Mouse (Mus musculus) lung, postnatal 14 days (tissue): ENCODE measurements at regions not wholly inside any gene's neighbourhood (a gene's known extent, or its start where the extent isn't known, plus 50 kb on each side); places are given as distances from the start of the nearest gene placed in this dataset.

Experiments
- DNase-seq: peaks from one replicate; pipeline ENCODE4 v3.0.0; 2021

- no peak for DNase-seq
Measured at GRCm38 (mm10) chr3:50761766-50762165, 318.4 kb upstream of the Slc7a11 start.

DNA sequence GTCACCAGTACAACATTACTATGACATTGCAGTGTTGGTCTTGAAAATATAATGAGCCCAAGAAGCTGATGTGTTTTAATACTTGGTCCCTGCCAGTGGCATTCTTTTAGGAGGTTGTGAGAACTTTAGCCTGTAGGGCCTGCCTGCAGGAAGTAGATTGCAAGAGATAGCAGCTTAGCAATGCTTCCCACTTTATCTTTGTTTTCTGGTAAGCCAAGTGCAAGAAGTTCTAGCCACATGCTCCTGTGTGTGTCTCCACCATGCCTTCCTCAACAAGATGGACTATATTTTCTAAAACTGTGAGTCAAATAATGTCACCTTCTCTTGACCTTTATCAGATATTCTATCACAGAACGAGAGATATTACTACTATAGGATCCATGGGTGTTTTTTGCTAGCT lies 314.7 kb upstream of the Slc7a11 start:
- DNase-seq: no peak

DNA sequence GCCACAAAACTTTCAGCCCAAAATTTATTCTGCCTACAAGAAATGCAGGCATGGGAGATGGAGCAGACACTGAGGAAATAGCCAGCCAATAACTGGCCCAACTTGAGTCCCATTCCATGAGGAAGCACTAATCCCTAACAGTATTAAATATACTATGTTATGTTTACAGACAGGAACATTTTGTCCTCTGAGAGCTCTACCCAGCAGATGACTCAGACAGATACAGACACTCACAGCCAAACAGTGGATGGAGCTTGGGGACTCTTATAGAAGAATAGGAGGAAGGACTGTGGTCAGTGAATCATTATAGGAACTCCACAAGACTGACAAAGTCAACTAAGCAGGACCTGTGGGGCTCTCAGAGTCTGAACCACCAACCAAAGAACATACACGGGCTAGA lies 293.8 kb upstream of the Slc7a11 start:
- no peak for DNase-seq

GRCm38 (mm10) chr3:50719035-50719434 lies 275.6 kb upstream of the Slc7a11 start:
- DNase-seq: no peak

DNA sequence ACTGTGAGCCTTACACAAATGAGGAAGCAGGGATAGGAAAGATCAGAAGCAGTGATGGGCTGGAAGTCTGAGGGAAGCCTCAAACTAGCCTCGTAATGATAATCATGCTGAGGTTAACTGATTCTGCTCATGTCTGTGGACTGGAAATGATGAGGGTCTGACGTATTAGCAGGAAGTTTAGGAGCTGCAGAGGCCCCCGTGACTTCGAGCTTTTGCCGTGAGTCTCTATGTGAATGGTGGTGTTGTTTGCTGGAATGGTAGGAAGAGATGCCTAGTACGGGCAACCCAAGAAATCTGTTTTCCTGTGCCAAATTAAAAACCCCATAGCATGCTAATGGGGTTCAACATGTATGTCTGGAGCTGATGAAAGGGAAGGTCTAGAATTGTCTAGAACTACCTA lies 270.0 kb upstream of the Slc7a11 start:
- DNase-seq: no peak

GRCm38 (mm10) chr3:50709415-50709989 lies 266.1 kb upstream of the Slc7a11 start:
- DNase-seq: no peak

GRCm38 (mm10) chr3:50706707-50707106 lies 263.3 kb upstream of the Slc7a11 start:
- no peak for DNase-seq

DNA sequence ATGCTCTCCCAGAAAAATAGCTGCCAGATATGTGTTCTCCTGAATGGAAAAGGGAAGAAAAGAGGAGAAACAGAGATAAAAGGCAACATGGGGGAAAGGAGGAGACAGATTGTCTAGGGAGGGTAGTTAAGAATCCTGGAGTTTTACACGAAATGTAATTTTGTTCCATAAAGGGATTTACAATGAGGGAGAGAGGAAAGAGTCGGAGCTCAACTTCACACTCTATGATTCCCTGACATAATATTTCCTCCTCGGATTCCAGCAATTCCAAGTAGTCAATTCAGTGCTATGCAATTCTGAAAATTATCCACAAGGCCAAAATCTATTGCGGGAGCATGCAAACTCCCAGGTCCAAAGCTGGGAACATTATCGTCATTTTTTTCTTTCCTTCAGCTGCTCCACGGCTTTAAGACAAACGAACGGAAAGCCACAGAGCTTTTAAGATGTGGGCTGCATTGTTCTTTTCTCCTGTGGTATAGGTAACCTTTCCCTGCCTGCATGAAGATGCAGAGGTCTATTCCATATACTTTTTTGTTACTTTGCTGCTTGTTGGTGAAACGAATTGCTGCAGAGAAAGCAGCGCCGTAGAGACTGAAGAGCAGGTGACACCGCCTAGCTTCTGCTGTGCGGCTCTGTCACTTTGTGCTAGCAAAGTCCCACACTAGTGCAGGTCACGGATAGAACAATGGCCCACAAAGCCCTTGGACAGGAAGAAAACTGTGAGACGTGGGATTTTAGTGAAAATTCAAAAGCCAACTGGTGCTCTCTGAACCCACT lies 251.7 kb upstream of the Slc7a11 start:
- DNase-seq: no peak

GRCm38 (mm10) chr3:50694497-50694896 lies 251.1 kb upstream of the Slc7a11 start:
- peak; percentile 28 for DNase-seq

GRCm38 (mm10) chr3:50692306-50692705 lies 248.9 kb upstream of the Slc7a11 start:
- no peak for DNase-seq

GRCm38 (mm10) chr3:50690750-50691149 lies 247.3 kb upstream of the Slc7a11 start:
- no peak for DNase-seq

GRCm38 (mm10) chr3:50689375-50689774 lies 246.0 kb upstream of the Slc7a11 start:
- DNase-seq: no peak

GRCm38 (mm10) chr3:50687755-50688154 lies 244.3 kb upstream of the Slc7a11 start:
- no peak for DNase-seq

- DNase-seq: no peak
Measured at GRCm38 (mm10) chr3:50678611-50678988, 235.2 kb upstream of the Slc7a11 start.

DNA sequence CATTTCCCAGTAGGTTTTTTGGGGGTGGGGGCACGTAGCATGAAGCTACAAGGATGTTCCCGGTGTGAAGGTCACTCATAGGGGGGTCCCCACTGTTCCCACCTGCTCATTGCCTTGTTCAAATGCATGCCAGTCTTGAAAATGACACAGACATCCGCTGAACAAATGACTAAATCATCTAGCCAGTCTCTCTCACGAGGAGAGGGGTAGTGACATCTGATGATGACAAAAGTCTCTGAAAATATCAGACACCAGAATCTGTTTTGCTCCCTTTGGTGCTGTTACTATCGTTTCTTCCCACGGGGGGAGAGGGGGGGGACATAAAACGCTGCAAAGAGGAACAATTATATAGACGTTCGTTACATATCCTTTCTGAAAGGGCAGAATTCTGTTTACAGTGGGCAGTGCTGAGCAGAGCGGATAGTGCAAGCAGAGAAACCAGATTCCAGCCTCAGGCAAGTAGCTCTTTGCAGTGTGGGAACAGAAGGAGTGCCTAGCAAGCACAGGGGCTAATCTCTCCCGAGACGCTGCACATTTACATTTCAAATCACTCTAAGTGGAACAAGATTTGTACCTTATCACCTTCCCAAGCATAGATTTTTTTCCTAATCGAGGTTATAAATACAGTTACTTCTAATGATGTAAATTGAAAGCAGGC lies 234.7 kb upstream of the Slc7a11 start:
- no peak for DNase-seq

GRCm38 (mm10) chr3:50675769-50676168 lies 232.4 kb upstream of the Slc7a11 start:
- DNase-seq: no peak

DNA sequence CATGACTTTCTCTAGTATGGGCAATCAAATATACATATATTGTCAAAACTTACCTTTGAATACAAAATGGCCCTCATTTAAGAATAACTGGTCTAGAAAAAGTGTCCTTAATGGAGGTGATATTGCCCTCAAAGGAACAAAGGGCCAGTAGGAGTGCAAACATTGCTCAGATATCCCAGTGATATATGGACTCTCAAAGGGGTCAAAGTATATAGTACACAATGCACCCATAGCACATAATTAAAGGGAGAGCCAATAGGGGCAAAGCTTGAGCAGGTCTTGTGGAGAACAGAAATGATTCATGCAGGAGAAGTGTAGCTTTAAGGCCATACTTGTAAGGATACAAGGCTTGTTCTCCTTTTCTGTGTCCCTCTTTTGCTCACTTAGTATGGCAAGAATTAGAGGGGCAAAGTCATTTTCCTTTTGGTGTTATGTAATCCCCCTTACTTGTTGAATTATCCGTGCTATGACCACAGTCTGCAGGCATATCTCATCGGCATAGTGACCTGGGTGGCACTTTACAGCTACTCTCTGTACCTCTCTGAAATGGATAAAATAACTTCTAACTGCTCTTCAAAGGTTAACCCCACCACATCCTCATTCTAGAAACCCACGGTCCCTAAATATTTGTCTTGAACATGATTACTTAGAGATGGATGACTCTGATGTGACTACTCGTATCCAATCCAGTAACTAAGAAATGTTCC lies 231.6 kb upstream of the Slc7a11 start:
- no peak for DNase-seq

DNA sequence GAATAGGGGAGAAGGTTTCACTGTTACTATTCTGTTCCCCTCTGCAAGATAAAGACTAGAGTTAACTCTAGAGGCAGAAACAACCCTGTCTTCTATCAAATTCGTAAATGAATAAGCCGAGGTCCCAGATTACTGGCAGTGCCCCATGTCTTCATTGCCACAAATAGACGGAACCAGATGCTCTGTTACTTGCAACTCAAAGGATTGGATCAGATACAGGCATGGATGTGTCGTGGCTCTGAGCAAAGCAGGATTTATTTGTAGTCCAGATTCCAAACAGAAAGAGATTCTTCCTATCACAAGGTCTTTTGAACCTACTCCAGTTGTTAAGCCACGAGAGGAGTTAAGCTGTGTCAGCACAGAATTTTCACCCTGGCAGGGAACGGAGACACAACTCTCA lies 221.9 kb upstream of the Slc7a11 start:
- no peak for DNase-seq

GRCm38 (mm10) chr3:50660966-50661365 lies 217.6 kb upstream of the Slc7a11 start:
- no peak for DNase-seq

- no peak for DNase-seq
Measured at GRCm38 (mm10) chr3:50660566-50660965, 217.2 kb upstream of the Slc7a11 start.

GRCm38 (mm10) chr3:50657890-50658289 lies 214.5 kb upstream of the Slc7a11 start:
- no peak for DNase-seq

- no peak for DNase-seq
Measured at GRCm38 (mm10) chr3:50654441-50654840, 211.0 kb upstream of the Slc7a11 start.

DNA sequence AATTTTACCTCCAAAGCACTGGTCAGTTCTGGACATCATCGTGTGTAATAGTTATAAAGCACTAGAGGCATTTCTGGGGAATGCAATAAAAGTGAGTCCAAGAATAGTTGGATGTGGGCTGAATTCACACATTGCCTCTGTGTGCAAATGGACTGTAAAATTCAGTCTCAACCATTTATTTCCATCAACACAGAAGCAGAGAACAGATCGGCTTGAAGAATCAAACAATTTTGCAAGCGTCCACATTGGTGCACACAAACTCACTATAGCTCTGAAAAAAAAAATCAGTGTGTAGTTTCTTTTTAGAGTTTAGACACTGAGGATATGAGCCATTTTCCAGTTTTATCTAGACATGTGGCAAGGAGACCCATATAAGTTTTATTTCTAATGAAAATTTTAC lies 208.9 kb upstream of the Slc7a11 start:
- no peak for DNase-seq

- no peak for DNase-seq
Measured at GRCm38 (mm10) chr3:50643068-50643467, 199.7 kb upstream of the Slc7a11 start.
